Mouse (Mus musculus): ENCODE data around the gene Klrb1c. TPM values are rescaled to one million over a fixed set of nuclear protein-coding genes. Genes with fewer than 3 reads are reported as not detected.

Gene Klrb1c
- polyA plus RNA-seq (2014; fragmentation: Illumina TruSeq; extraction: RNeasy Lipid Tissue Mini Kit (QIAGEN cat#74804); ENCODE audit: low read depth, low replicate concordance), result 1.0 TPM

GRCm38 (mm10) chr6:128789115-128789514, at the start of gene Klrb1c:
Klrb1c (minus strand) TSS chr6:128789215.

GRCm38 (mm10) chr6:128826132-128826531, 37.1 kb upstream of the Klrb1c start, which contains the start of the genes Gm44511 and Klrb1b:
Gm44511 (minus strand) TSS chr6:128826315.
Klrb1b (minus strand) TSS chr6:128826331.

Other genes starting within 250 kb of the Klrb1c start
- gene A2ml1, start 207.6 kb downstream of the Klrb1c start, polyA plus RNA-seq (2014; fragmentation: Illumina TruSeq; extraction: RNeasy Lipid Tissue Mini Kit (QIAGEN cat#74804); ENCODE audit: low read depth, low replicate concordance), result 56.5 TPM
- not detected for gene Klrb1a, start 165.7 kb downstream of the Klrb1c start, polyA plus RNA-seq (2014; fragmentation: Illumina TruSeq; extraction: RNeasy Lipid Tissue Mini Kit (QIAGEN cat#74804); ENCODE audit: low read depth, low replicate concordance)
- 16.9 TPM for gene Clec2h, start 126.8 kb downstream of the Klrb1c start, polyA plus RNA-seq (2014; fragmentation: Illumina TruSeq; extraction: RNeasy Lipid Tissue Mini Kit (QIAGEN cat#74804); ENCODE audit: low read depth, low replicate concordance)
- gene Klrb1, start 66.2 kb downstream of the Klrb1c start, polyA plus RNA-seq (2014; fragmentation: Illumina TruSeq; extraction: RNeasy Lipid Tissue Mini Kit (QIAGEN cat#74804); ENCODE audit: low read depth, low replicate concordance), result not detected
- not detected for gene Gm44511, start 37.1 kb upstream of the Klrb1c start, polyA plus RNA-seq (2014; fragmentation: Illumina TruSeq; extraction: RNeasy Lipid Tissue Mini Kit (QIAGEN cat#74804); ENCODE audit: low read depth, low replicate concordance)
- gene Klrb1b, start 37.1 kb upstream of the Klrb1c start, polyA plus RNA-seq (2014; fragmentation: Illumina TruSeq; extraction: RNeasy Lipid Tissue Mini Kit (QIAGEN cat#74804); ENCODE audit: low read depth, low replicate concordance), result not detected
- 0.85 TPM for gene Clec2i, start 98.4 kb upstream of the Klrb1c start, polyA plus RNA-seq (2014; fragmentation: Illumina TruSeq; extraction: RNeasy Lipid Tissue Mini Kit (QIAGEN cat#74804); ENCODE audit: low read depth, low replicate concordance)
- 0.85 TPM for gene BC035044, start 101.9 kb upstream of the Klrb1c start, polyA plus RNA-seq (2014; fragmentation: Illumina TruSeq; extraction: RNeasy Lipid Tissue Mini Kit (QIAGEN cat#74804); ENCODE audit: low read depth, low replicate concordance)
- gene Clec2g, start 145.2 kb upstream of the Klrb1c start, polyA plus RNA-seq (2014; fragmentation: Illumina TruSeq; extraction: RNeasy Lipid Tissue Mini Kit (QIAGEN cat#74804); ENCODE audit: low read depth, low replicate concordance), result not detected

All from liver, adult 10 weeks (tissue).